Mouse (Mus musculus): ENCODE measurements around the gene Igfbp4.

DNA sequence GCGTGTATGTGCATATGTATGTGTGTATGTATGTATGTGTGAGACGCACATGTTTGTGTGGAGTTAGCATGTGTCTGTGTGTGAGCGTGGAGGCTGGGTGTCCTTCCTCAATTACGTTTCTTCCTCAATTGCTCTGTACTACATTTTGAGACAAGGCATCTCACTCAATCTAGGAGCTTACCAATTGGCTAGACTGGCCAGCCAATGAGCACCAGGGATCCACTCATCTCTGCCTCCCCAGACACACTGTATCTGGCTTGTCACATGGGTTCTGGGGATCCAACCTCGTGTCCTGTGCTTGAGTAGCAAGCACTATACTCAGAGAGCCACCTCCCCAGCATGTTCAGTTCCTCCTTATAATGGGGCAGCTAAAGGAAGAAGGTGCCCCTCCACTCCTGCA lies 27.4 kb downstream of the Igfbp4 start:
- TF ChIP-seq ELF1 (IDR thresholded peaks at IDR 0.05; ENCODE audit: low read depth, low read length) = no peak
- no peak for TF ChIP-seq CTCF (conservative IDR thresholded peaks at IDR 0.05 in 1 of 2, IDR thresholded peaks at IDR 0.05 in 1 of 2; ENCODE audit: low read depth in 2 of 2, low read length in 2 of 2)
- TF ChIP-seq EP300 (IDR thresholded peaks at IDR 0.05; ENCODE audit: low read length) = no peak
- no peak for TF ChIP-seq MYC (IDR thresholded peaks at IDR 0.05; ENCODE audit: low read depth, low read length)
- TF ChIP-seq JUND (conservative IDR thresholded peaks at IDR 0.05; ENCODE audit: low read depth, low read length) = no peak
- TF ChIP-seq MAFK (IDR thresholded peaks at IDR 0.05; ENCODE audit: insufficient replicate concordance, low read length) = no peak
- no peak for TF ChIP-seq MEF2A (IDR thresholded peaks at IDR 0.05; ENCODE audit: borderline replicate concordance, low read depth, low read length)

All from CH12.LX (cell line).